Comparison of ENCODE assay signal across 7 mouse cellular contexts in genomic region chr1:46892752-46893151, GRCm38 (mm10). TPM values are rescaled to one million over a fixed set of nuclear protein-coding genes. Genes with fewer than 3 reads are reported as not detected.
DNase-seq lines count a peak whose midpoint lies in the region; ATAC-seq lines count a peak whose summit lies in the region.

Gene Slc39a10 (minus strand): TSS chr1:46892852.

- H3K4me2 ChIP-seq in forebrain, embryonic 11.5 days (ENCODE audit: low read depth, low read length, severe bottlenecking): no peak within 1 kb of the TSS

- no peaks in the 10 kb centered on the region for H3K27me3 ChIP-seq in forebrain, embryonic 11.5 days (ENCODE audit: control insufficient read depth, insufficient read depth, low read length)

- H3K27ac ChIP-seq in forebrain, embryonic 11.5 days (ENCODE audit: low read depth, low read length): no peak within 1 kb of the TSS

- H3K4me1 ChIP-seq in forebrain, embryonic 11.5 days (replicated peaks; ENCODE audit: control insufficient read depth, insufficient read depth, low read length): no peaks in the 10 kb centered on the region

- H3K36me3 ChIP-seq in forebrain, embryonic 11.5 days (ENCODE audit: control insufficient read depth, insufficient read depth, low read length): no peaks in the 10 kb centered on the region

- no peak for DNase-seq in thymus, postnatal 0 days (ENCODE audit: low spot score)
- no peak for DNase-seq in thymus, postnatal 25 days
- DNase-seq in forebrain, embryonic 11.5 days (ENCODE audit: low spot score): no peak
- DNase-seq in layer of hippocampus, postnatal 36 days: no peak
- no peak for DNase-seq in retina, postnatal 1 day
- DNase-seq in lung, postnatal 4 days: no peak

- ATAC-seq in forebrain, embryonic 11.5 days (replicated peaks; ENCODE audit: low FRiP score): no peak
- no peak for ATAC-seq in neutrophil, adult 5-6 weeks (ENCODE audit: extremely low read depth, insufficient number of reproducible peaks, low FRiP score, poor library complexity, severe bottlenecking)

- H3K9ac ChIP-seq in forebrain, embryonic 11.5 days (ENCODE audit: low read length): no peak within 1 kb of the TSS

- WGBS in forebrain, embryonic 11.5 days: 65% methylated on average over 3 of the region's 3 CpGs

- H3K9me3 ChIP-seq in forebrain, embryonic 11.5 days (ENCODE audit: control insufficient read depth, low read length): no peaks in the 10 kb centered on the region

- H3K4me3 ChIP-seq in forebrain, embryonic 11.5 days (ENCODE audit: low read depth, low read length): no peak within 1 kb of the TSS

RNA-seq across cellular contexts. Expression of gene Slc39a10, which starts in this region (rescaled TPM):
- 16.1 and 16.9 TPM in 2 replicates for polyA plus RNA-seq in thymus, postnatal 0 days (2015; fragmentation: Nextera tagmentation; extraction: Ambion mirVana)
- 76.5 and 78.4 TPM in 2 replicates for polyA plus RNA-seq in forebrain, embryonic 11.5 days (2014; fragmentation: Nextera tagmentation; extraction: Ambion mirVana)
- total RNA-seq in layer of hippocampus, postnatal 36 days (2021): 100 to 1,000 TPM in 1 of 2 experiments, 10 to 100 TPM in 1; 98.9 to 109 TPM
- total RNA-seq in neutrophil, adult 5-6 weeks (2017): 9.9 and 17.2 TPM in 2 replicates
